Mouse (Mus musculus): ENCODE data around the gene Rgs12. TPM values are rescaled to one million over a fixed set of nuclear protein-coding genes. Genes with fewer than 3 reads are reported as not detected.
A peak's percentile ranks its signal among the peaks of the same experiment; 100 is the strongest.

Gene Rgs12
- polyA plus RNA-seq, 1 experiment from 2014 or later = 44.3 TPM

DNA sequence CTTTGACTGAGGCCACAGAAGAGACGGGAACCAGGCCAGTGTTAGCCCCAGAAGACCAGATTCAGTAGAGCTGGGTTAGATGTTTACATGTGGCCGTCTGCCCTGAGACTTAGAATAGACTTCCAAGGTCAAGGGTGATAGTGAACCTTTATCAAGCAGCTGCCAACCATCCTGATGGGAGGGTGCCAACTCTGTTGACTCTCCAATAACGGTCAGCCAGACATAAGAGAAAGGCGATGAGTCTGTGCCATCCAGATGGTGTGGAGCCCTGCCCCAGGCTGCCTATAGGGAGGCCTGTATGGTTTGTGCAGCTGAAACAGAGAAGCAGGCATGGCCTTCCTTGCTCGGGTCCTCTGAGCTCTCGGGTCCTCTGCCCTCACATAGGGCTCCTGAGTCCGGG lies 24.7 kb upstream of the Rgs12 start:
- H3K27ac ChIP-seq (replicated peaks; ENCODE audit: low read depth, low read length) = no peak overlapping the region
- H3K4me2 ChIP-seq (ENCODE audit: low read length) = no peak overlapping the region
- no peak for ATAC-seq (ENCODE audit: low FRiP score, low TSS enrichment)
- H3K27me3 ChIP-seq (ENCODE audit: control insufficient read depth, insufficient read depth, low read length) = no peaks in the 10 kb centered on the region
- no peak for DNase-seq
- H3K36me3 ChIP-seq (ENCODE audit: control insufficient read depth, insufficient read depth, low read length) = peaks cover 28% of the 10 kb centered on the region
- no peak overlapping the region for H3K4me3 ChIP-seq (replicated peaks; ENCODE audit: low read depth, low read length)
- no peaks in the 10 kb centered on the region for H3K9me3 ChIP-seq (ENCODE audit: control insufficient read depth, low read length)
- WGBS = 84% methylated on average over 7 of the region's 7 CpGs
- no peaks in the 10 kb centered on the region for H3K4me1 ChIP-seq (ENCODE audit: control insufficient read depth, insufficient read depth, low read length)
- no peak overlapping the region for H3K9ac ChIP-seq (replicated peaks; ENCODE audit: low read length)

DNA sequence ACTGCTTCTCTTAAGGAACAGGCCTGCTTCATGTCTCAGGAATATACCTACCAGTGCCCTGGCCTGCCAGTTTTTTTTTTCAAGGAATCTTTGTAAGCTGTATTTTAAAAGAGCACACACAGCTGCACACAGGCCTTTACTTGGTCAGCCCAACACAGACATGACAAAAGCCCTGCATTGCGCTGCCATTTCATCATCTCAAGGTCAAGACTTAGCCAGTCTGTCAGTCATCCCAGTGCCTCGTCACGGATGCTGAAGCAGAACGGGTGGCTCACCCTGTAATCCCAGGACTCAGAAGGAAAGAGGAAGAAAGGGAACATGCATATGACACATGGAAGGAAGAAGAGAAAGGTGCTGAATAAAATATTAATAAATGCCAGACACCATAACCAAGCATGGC lies 21.6 kb upstream of the Rgs12 start:
- DNase-seq (no peak), ATAC-seq (ENCODE audit: low FRiP score, low TSS enrichment) (no peak)
- Histone ChIP-seq H3K4me3 (replicated peaks; ENCODE audit: low read depth, low read length) (no peak overlapping the region), H3K4me1 (ENCODE audit: control insufficient read depth, insufficient read depth, low read length) (peaks cover 11% of the 10 kb centered on the region), H3K4me2 (ENCODE audit: low read length) (no peak overlapping the region), H3K9me3 (ENCODE audit: control insufficient read depth, low read length) (no peaks in the 10 kb centered on the region), H3K9ac (replicated peaks; ENCODE audit: low read length) (no peak overlapping the region), H3K36me3 (ENCODE audit: control insufficient read depth, insufficient read depth, low read length) (peaks cover 24% of the 10 kb centered on the region), H3K27me3 (ENCODE audit: control insufficient read depth, insufficient read depth, low read length) (no peaks in the 10 kb centered on the region), H3K27ac (replicated peaks; ENCODE audit: low read depth, low read length) (no peak overlapping the region)
- 87% methylated on average over 4 of the region's 4 CpGs for WGBS

DNA sequence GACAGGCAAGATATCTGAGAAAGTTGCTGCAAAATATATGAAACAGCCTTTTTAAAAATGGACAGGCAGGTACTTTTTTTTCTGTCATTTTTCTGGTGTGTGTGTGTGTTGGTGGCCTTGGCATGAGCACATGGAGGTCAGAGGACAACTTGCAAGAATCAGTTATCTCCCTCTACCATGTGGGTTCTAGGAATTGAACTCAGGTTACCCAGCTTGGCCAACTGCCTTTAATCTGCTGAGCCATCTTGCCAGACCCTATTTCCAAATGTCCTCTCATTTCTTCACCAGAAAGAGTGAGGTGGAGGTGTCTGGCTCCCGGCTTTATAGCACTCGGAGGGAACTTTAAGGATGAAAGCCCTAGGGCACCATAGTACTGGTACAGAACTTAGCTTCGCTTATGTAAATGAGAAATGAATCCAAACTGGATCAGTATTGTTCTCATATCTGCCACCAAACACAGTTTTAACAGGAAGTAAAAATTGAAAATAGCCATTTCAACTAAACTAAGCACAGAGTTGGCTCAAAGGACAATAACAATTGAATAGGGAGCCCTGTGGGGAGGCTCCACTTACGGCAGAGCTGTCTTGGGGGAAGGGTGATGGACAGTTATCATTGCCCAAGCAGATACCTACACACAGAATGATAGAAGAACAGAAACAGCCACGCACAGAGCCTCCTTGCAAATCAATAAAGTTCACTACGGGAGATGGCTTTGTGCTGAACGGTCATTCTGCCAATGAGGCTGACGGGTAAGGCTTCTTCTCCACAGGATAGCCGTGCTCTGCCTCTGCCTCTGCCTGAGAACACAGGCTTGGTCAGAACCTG lies 18.9 kb upstream of the Rgs12 start:
- DNase-seq (no peak), ATAC-seq (ENCODE audit: low FRiP score, low TSS enrichment) (no peak)
- peaks cover 11% of the 10 kb centered on the region for H3K4me1 ChIP-seq (ENCODE audit: control insufficient read depth, insufficient read depth, low read length)
- H3K9ac ChIP-seq (replicated peaks; ENCODE audit: low read length) = no peak overlapping the region
- H3K9me3 ChIP-seq (ENCODE audit: control insufficient read depth, low read length) = no peaks in the 10 kb centered on the region
- WGBS = 73% methylated on average over 9 of the region's 9 CpGs
- H3K27me3 ChIP-seq (ENCODE audit: control insufficient read depth, insufficient read depth, low read length) = no peaks in the 10 kb centered on the region
- H3K27ac ChIP-seq (replicated peaks; ENCODE audit: low read depth, low read length) = peak overlapping the region; percentile 49; the same call in 1 of the 2 replicates
- H3K4me3 ChIP-seq (replicated peaks; ENCODE audit: low read depth, low read length) = no peak overlapping the region
- peaks cover 6% of the 10 kb centered on the region; the same call in 1 of the 2 replicates for H3K36me3 ChIP-seq (ENCODE audit: control insufficient read depth, insufficient read depth, low read length)
- no peak overlapping the region for H3K4me2 ChIP-seq (ENCODE audit: low read length)

DNA sequence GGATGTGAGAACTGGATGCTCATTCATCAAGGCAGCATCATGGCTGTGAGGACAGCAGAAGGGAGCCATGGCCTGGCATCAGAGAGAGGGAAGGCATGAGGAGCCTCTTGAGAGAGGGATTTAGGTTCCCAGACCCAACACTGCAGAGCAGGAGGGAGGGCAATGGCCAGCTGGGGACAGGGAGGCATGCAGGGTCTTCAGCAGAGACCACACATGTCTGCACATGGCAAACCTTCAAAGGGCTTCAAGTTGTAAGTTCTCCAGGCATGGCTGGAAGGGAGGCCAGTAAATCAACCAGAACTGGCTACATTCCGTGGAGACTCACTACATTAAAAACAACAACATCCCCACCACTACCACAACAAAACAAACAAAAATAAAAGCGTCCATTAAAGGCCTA lies 18.2 kb upstream of the Rgs12 start:
- H3K27me3 ChIP-seq (ENCODE audit: control insufficient read depth, insufficient read depth, low read length) = no peaks in the 10 kb centered on the region
- H3K4me3 ChIP-seq (replicated peaks; ENCODE audit: low read depth, low read length) = no peak overlapping the region
- H3K4me1 ChIP-seq (ENCODE audit: control insufficient read depth, insufficient read depth, low read length) = peaks cover 11% of the 10 kb centered on the region
- DNase-seq (no peak), ATAC-seq (ENCODE audit: low FRiP score, low TSS enrichment) (no peak)
- H3K27ac ChIP-seq (replicated peaks; ENCODE audit: low read depth, low read length) = peak overlapping the region; percentile 49; the same call in 1 of the 2 replicates
- no peak overlapping the region for H3K4me2 ChIP-seq (ENCODE audit: low read length)
- no peaks in the 10 kb centered on the region for H3K36me3 ChIP-seq (ENCODE audit: control insufficient read depth, insufficient read depth, low read length)
- H3K9ac ChIP-seq (replicated peaks; ENCODE audit: low read length) = no peak overlapping the region
- WGBS = 81% methylated on average over 2 of the region's 2 CpGs
- no peaks in the 10 kb centered on the region for H3K9me3 ChIP-seq (ENCODE audit: control insufficient read depth, low read length)

DNA sequence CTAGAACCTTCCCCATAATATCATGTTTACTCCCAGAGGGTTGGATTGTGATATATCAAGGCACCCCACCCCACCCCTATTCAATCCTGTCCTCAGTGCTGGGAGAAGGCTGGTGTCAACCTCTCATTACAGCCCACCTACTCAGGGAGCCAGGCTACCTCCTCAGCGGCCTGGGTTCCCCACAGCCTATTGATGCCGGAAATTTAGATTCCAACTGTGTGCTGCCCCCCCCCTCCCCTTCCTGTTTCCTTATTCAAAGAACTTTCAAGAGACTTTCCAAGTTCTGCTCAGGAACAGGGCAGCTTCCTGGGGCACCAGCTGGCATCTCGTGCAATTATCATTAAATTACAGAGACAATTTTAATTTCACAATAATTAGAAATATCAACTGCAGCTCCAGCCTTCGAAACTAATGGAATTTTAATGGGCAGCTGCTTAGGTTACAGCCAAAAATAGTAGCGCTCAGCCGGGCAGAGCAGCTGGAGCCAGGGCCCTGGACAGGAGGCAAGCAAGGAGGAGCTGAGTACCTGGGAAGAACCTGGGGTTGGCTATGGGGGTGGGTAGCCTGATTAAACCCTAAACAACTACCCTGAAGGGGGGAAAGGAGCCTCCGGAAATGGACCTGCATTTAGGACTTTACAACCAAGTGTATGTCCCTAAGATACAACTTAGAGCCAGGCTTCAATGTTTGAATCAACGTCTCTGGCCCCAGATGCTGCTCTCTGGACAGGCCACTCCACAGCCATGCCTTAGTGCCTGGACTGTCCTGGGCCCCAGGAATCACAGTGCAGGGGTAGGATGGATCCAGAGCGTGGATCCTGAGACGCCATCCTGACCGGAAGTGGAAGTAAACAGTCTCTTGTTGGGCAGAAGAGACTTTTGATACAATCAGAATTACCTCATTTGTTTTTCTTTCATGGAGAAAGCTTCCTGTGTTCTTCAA lies 17.5 kb upstream of the Rgs12 start:
- 59% methylated on average over 11 of the region's 11 CpGs for WGBS
- Histone ChIP-seq H3K27me3 (ENCODE audit: control insufficient read depth, insufficient read depth, low read length) (no peaks in the 10 kb centered on the region), H3K4me2 (ENCODE audit: low read length) (no peak overlapping the region), H3K36me3 (ENCODE audit: control insufficient read depth, insufficient read depth, low read length) (no peaks in the 10 kb centered on the region), H3K27ac (replicated peaks; ENCODE audit: low read depth, low read length) (peak overlapping the region; percentile 49; the same call in 1 of the 2 replicates), H3K9me3 (ENCODE audit: control insufficient read depth, low read length) (no peaks in the 10 kb centered on the region), H3K9ac (replicated peaks; ENCODE audit: low read length) (no peak overlapping the region), H3K4me3 (replicated peaks; ENCODE audit: low read depth, low read length) (no peak overlapping the region), H3K4me1 (ENCODE audit: control insufficient read depth, insufficient read depth, low read length) (peaks cover 11% of the 10 kb centered on the region)
- no peak for ATAC-seq (ENCODE audit: low FRiP score, low TSS enrichment)
- DNase-seq = peak; percentile 23

DNA sequence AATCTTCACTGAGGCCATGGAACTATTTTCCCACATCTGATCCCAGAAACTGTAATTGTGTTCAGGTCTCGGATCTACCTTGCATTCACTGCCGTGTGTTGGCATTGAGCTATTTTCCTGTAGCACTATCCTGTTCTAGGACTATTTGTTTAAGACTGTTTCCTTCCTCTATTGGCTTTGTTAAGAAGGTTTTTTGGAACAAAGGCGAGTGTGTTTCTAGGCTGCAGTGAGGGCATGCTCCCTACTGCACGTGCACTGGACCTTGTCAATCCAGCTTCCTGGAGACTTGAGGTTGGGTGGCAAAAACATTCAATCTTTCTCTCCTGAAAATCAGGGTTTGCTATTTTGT lies 16.8 kb upstream of the Rgs12 start:
- H3K9ac ChIP-seq (replicated peaks; ENCODE audit: low read length) = no peak overlapping the region
- H3K36me3 ChIP-seq (ENCODE audit: control insufficient read depth, insufficient read depth, low read length) = no peaks in the 10 kb centered on the region
- DNase-seq = no peak
- no peak overlapping the region for H3K4me2 ChIP-seq (ENCODE audit: low read length)
- no peaks in the 10 kb centered on the region for H3K27me3 ChIP-seq (ENCODE audit: control insufficient read depth, insufficient read depth, low read length)
- peaks cover 11% of the 10 kb centered on the region for H3K4me1 ChIP-seq (ENCODE audit: control insufficient read depth, insufficient read depth, low read length)
- H3K9me3 ChIP-seq (ENCODE audit: control insufficient read depth, low read length) = no peaks in the 10 kb centered on the region
- no peak for ATAC-seq (ENCODE audit: low FRiP score, low TSS enrichment)
- H3K4me3 ChIP-seq (replicated peaks; ENCODE audit: low read depth, low read length) = no peak overlapping the region
- peak overlapping the region; percentile 49; the same call in 1 of the 2 replicates for H3K27ac ChIP-seq (replicated peaks; ENCODE audit: low read depth, low read length)
- WGBS = 21% methylated on average over 4 of the region's 4 CpGs

DNA sequence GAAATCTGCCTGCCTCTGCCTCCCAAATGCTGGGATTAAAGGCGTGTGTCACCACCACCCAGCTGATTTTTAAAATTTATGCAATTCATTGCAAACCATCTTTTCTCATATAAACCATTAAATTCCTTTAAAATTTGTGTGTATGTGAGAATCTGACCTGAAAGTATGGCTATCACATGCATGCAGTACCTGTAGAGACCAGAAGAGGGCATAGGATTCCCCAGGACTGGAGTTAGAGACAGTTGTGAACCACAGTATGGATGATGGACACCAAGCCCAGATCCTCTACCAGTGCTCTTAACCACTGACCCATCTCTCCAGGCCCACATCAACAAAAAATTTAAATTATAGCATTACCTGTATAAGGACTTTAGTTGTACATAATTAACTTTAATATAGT lies 15.8 kb upstream of the Rgs12 start:
- H3K4me1 ChIP-seq (ENCODE audit: control insufficient read depth, insufficient read depth, low read length) = peaks cover 11% of the 10 kb centered on the region
- 89% methylated on average over 1 of the region's 1 CpGs for WGBS
- no peak overlapping the region for H3K4me2 ChIP-seq (ENCODE audit: low read length)

DNA sequence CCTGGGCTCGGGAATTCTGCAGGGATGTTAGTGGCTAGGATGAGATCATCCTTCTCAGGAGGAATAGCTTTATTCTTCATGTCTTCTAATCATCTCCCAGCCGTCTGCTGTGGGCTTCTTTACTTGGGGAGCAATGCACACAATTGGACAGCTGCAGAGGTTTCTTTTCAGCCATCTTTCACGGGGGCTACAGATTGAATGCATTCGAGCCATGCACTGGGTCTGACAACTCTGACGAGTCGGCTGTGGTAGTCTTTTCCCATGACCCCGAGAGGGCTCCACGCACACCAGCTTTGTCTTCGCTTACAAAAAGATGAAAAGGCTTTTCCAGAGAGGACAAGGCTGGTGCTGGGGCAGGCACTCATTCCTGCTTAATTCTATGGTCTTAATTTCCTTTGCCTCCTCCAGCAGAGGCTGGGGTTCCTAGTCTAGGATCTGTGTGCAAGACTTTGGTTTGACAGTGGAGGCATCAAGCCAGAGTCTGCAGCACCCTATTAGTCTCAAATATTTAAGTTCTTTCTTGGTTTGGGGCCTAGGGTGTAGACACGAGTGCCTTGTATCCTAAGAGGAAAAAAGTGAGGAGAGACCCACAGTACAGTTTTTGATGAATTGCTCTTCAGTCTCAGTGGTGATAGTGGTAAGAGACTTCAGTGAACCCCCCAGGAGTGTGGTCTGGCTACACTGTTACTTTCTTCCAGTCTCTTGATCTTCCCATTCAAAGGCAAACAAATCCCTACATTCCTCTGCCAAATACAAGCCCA lies 7.4 kb upstream of the Rgs12 start:
- no peak for ATAC-seq (ENCODE audit: low FRiP score, low TSS enrichment)

More for the DNA sequence above, 15.8 kb upstream of the Rgs12 start:
- Histone ChIP-seq H3K27ac (replicated peaks; ENCODE audit: low read depth, low read length) (no peak overlapping the region), H3K36me3 (ENCODE audit: control insufficient read depth, insufficient read depth, low read length) (no peaks in the 10 kb centered on the region), H3K27me3 (ENCODE audit: control insufficient read depth, insufficient read depth, low read length) (no peaks in the 10 kb centered on the region), H3K9me3 (ENCODE audit: control insufficient read depth, low read length) (no peaks in the 10 kb centered on the region), H3K4me3 (replicated peaks; ENCODE audit: low read depth, low read length) (no peak overlapping the region), H3K9ac (replicated peaks; ENCODE audit: low read length) (no peak overlapping the region)
- ATAC-seq (ENCODE audit: low FRiP score, low TSS enrichment) (no peak), DNase-seq (no peak)

More for the DNA sequence above, 7.4 kb upstream of the Rgs12 start:
- WGBS = 7% methylated on average over 10 of the region's 10 CpGs
- peaks cover 8% of the 10 kb centered on the region; the same call in 1 of the 2 replicates for H3K4me1 ChIP-seq (ENCODE audit: control insufficient read depth, insufficient read depth, low read length)
- peak overlapping the region; percentile 52 for H3K27ac ChIP-seq (replicated peaks; ENCODE audit: low read depth, low read length)
- H3K4me3 ChIP-seq (replicated peaks; ENCODE audit: low read depth, low read length) = no peak overlapping the region
- DNase-seq = peak; percentile 63
- H3K9me3 ChIP-seq (ENCODE audit: control insufficient read depth, low read length) = no peaks in the 10 kb centered on the region
- no peaks in the 10 kb centered on the region for H3K36me3 ChIP-seq (ENCODE audit: control insufficient read depth, insufficient read depth, low read length)
- H3K4me2 ChIP-seq (ENCODE audit: low read length) = no peak overlapping the region
- H3K27me3 ChIP-seq (ENCODE audit: control insufficient read depth, insufficient read depth, low read length) = no peaks in the 10 kb centered on the region
- H3K9ac ChIP-seq (replicated peaks; ENCODE audit: low read length) = no peak overlapping the region
